In the genomic region with DNA sequence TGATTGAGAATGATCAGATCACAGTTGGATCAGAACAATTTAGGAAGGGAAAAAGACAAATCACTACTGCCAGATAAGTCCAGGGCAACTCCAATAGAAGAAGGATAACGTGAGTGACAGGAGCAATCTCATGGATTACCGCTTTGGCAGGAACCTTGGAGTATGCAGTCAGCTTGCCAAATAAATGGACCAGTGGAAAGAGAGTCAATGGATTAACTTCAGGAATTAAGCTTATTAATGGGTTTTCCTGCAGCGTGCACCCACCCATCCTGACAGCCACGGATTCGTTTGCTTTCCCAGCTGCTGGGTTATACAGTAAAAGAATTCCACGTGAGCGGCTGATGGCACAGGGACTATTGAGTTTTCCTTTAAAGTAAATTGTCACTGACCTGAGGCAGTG, we compare ENCODE assay signal across 14 mouse cellular contexts.
DNase-seq lines count a peak whose midpoint lies in the region; ATAC-seq and TF ChIP-seq lines count a peak whose summit lies in the region.
"Had no signal": no experiment of that assay in that cellular context is flagged by ENCODE, and none has a peak within 500 bp of the region (broad histone marks: within the 10 kb centered on the region; RNA-seq: fewer than 3 reads in every experiment).

No protein-coding gene starts in this region.

- H3K27ac ChIP-seq in gastrocnemius, adult 2 months, result no peak overlapping the region
- H3K27ac ChIP-seq in embryonic facial prominence, embryonic 14.5 days (replicated peaks; ENCODE audit: low read depth, low read length), result no peak overlapping the region
- H3K27ac ChIP-seq: limb, embryonic 12.5 days; macrophage had no signal

- no peak for TF ChIP-seq POLR2A in brain, embryonic 14.5 days (IDR thresholded peaks at IDR 0.05; ENCODE audit: borderline replicate concordance, extremely low read depth, insufficient read depth, insufficient read length, poor library complexity, severe bottlenecking)

- H3K9ac ChIP-seq in embryonic facial prominence, embryonic 14.5 days (ENCODE audit: low read depth, low read length), result no peak overlapping the region
- H3K9ac ChIP-seq: limb, embryonic 12.5 days had no signal

- H3K4me2 ChIP-seq in embryonic facial prominence, embryonic 14.5 days (ENCODE audit: low read depth, low read length), result no peak overlapping the region
- H3K4me2 ChIP-seq: limb, embryonic 12.5 days had no signal

- no peak overlapping the region for H3K4me3 ChIP-seq in gastrocnemius, adult 2 months
- no peak overlapping the region for H3K4me3 ChIP-seq in embryonic facial prominence, embryonic 14.5 days (ENCODE audit: low read depth, low read length)
- H3K4me3 ChIP-seq: erythroblast, embryonic 14.5 days; limb, embryonic 12.5 days; myocyte had no signal

- TF ChIP-seq CTCF in gastrocnemius, adult 2 months (IDR thresholded peaks at IDR 0.05), result no peak
- TF ChIP-seq CTCF in brain, embryonic 14.5 days (IDR thresholded peaks at IDR 0.05; ENCODE audit: borderline replicate concordance, extremely low read depth, insufficient read depth, insufficient read length), result no peak

- peaks cover 21% of the 10 kb centered on the region for H3K4me1 ChIP-seq in embryonic facial prominence, embryonic 14.5 days (ENCODE audit: control insufficient read depth, insufficient read depth, low read length)

- no peaks in the 10 kb centered on the region for H3K36me3 ChIP-seq in embryonic facial prominence, embryonic 14.5 days (ENCODE audit: control insufficient read depth, insufficient read depth, low read length)
- H3K36me3 ChIP-seq: limb, embryonic 12.5 days had no signal

- intact Hi-C loops in gastrocnemius, adult 2 months (cut with DNase I), result no loop called here
- intact Hi-C loops in gastrocnemius, postnatal 36 days (cut with DNase I), result no loop called here

- no peaks in the 10 kb centered on the region for H3K9me3 ChIP-seq in embryonic facial prominence, embryonic 14.5 days (ENCODE audit: control insufficient read depth, low read length)
- H3K9me3 ChIP-seq: limb, embryonic 12.5 days had no signal

- 45% methylated on average over 7 of the region's 7 CpGs for WGBS in embryonic facial prominence, embryonic 14.5 days

- ATAC-seq in embryonic facial prominence, embryonic 14.5 days (ENCODE audit: low read depth), result no peak
- no peak for ATAC-seq in erythroblast, adult 5-6 weeks (replicated peaks; ENCODE audit: low FRiP score, poor library complexity, severe bottlenecking)

- DNase-seq in gastrocnemius, adult 2 months, result peak; percentile 21
- DNase-seq in gastrocnemius, postnatal 36 days, result no peak
- DNase-seq in kidney, postnatal 4 days, result peak; percentile 5 to 6
- no peak for DNase-seq in kidney, postnatal 36 days
- DNase-seq in brain, embryonic 14.5 days (ENCODE audit: low read depth), result peak; percentile 66
- peak; percentile 39 for DNase-seq in embryonic facial prominence, embryonic 14.5 days (ENCODE audit: low spot score)
- DNase-seq: gastrocnemius, postnatal 10 days; lung, adult 18-20 months had no signal

- no peaks in the 10 kb centered on the region for H3K27me3 ChIP-seq in embryonic facial prominence, embryonic 14.5 days (replicated peaks; ENCODE audit: control insufficient read depth, insufficient read depth, low read length)
- H3K27me3 ChIP-seq: CH12.LX; limb, embryonic 12.5 days had no signal

Comparison
In these comparisons a context has a peak if more than half of its experiments do, and no peak if none do; other contexts are left out.
1. DNase-seq: peak in gastrocnemius, adult 2 months (single experiment), kidney, postnatal 4 days (2 of 2), brain, embryonic 14.5 days (single experiment) and embryonic facial prominence, embryonic 14.5 days (single experiment); none in gastrocnemius, postnatal 36 days (0 of 2) and kidney, postnatal 36 days (0 of 2).